Mouse (Mus musculus): ENCODE results near the gene Tns1.

Gene Tns1

DNA sequence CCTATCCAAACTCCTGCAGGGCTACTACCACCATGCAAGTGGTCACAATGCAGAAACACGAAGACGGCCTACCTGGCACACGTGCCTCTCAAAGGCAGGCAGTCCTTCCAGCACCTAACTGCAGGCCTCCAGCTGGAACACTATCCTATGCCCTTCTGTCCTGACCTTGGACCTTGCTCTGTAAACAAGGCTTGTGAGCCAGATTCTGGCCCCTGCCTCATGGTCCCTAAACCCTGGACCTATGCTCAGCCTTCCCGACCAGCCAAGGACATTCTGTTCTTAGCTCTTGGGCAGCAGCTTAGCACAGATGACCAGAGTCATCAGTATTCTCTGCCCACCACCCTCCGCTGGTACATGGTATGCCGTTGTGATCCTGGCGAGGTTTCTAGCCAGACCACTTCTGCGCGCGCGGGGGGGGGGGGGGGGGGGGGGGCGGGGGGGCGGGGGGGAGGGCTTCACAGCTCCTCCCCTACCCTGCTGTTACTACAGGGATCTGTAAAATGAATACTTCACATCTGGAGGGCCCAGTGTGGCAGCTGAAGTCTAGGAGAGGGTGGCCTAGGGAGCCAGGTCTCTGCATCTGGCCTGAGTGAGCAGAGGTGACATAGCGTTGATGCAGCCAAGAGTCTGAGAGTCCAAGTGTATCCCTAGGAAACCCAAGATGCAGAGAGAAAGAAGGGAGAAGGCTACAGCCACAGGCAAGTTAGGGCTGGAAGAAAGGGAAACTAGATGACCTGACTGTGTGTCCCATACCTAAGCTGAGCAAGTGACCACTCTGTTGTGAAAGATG is 109.5 kb downstream of the Tns1 start:
- no peak for DNase-seq (ENCODE audit: inconsistent ontology term)

GRCm38 (mm10) chr1:74013296-74014031 is 110.8 kb downstream of the Tns1 start:
- no peak for DNase-seq (ENCODE audit: inconsistent ontology term)

GRCm38 (mm10) chr1:74012706-74013105 is 111.5 kb downstream of the Tns1 start:
- no peak for DNase-seq (ENCODE audit: inconsistent ontology term)

DNA sequence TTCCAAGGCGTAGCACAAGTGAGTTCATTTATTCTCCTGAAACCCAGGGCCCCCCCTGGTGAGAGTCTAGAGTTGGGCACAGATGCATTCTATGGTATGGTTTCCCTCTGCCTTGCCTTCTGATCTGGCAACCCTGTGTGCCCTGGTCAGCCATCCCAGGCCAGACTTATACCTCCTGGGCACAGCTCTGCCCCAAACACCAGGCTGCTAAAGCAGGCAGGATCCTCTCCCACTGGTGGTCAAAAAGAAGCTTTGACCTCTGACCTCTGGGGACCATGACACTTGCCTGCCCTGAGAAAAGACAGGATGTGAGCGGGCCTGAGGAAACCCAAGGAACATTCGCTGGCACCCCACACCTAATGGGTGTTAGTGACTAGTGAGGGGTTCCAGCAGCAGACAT is 114.8 kb downstream of the Tns1 start:
- no peak for DNase-seq (ENCODE audit: inconsistent ontology term)

DNA sequence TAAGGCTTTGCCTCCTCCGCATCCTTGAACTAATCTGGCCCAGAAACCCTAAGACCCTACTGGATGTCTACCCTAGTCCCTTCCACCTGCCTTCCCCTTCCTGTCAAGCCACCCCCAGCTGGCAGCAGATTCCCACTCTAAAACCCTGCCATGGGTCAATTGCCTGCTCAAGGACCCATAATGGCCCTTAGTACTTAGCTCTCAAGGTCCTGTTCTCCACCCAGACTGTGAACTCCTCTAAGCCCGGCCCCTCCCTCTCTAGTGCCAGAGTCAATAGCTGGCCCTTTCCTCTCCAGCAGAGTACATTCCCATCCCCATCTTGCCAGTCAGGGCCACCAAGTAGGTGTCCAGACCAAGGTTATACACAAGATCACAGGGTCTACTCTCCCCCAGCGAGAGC is 115.3 kb downstream of the Tns1 start:
- no peak for DNase-seq (ENCODE audit: inconsistent ontology term)

DNA sequence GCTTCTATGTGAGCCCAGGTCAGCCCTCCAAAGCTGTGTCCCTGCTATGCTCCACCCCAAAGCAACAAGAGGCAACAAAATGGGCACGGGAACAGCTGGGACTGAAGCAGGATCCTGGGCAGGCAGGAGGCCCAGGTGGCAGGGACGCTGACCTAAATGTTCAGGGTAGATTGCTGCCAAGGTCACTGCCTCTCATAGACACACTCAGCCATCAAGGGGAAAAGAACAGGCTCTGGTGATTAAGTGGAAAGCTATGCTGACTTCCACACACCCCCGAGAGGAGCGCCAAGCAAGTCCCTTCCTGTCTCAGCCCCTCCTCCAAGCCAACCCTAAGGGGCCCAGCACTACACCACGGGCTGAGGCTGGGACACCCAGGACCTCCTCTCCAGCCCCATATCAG is 115.8 kb downstream of the Tns1 start:
- DNase-seq (ENCODE audit: inconsistent ontology term) = peak; percentile 74

- DNase-seq (ENCODE audit: inconsistent ontology term) = no peak
Observed at GRCm38 (mm10) chr1:74007398-74008050, 116.7 kb downstream of the Tns1 start.

DNA sequence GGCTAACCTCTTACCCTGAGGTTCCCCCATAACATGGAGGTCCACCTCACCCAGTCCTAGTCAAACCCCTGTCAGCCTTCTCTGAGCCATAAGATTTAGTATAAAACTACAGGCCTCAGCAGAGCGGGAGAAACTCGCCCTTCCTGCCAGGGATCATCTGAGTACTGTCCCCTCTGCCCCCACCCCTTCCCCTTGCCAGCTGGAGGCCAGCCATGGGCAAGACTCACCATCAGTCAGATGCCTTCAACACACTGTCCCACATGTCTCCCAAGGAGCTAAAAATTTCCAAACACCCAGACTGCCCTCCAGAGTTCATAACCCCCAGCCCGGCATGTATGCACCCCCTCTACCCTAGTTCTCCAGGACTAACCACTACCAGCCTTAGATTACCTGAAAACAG is 119.2 kb downstream of the Tns1 start:
- DNase-seq (ENCODE audit: inconsistent ontology term) = no peak

DNA sequence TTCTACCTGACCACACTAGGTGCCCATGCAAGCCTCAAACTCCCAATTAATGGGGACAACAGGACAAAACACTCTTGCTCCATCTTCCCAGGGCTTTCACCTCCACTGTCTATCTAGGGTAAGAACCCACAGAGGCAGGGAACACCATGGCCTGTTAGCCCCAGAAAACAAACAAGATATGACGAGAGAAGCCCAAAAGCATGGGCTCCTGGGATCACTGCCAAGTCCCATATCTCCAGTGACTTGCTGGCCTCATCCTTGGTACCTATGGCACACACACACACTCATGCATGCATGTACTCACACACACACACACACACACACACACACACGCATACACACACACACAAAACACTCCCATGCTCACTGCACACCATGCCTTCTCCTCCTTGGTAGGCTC is 120.5 kb downstream of the Tns1 start:
- DNase-seq (ENCODE audit: inconsistent ontology term) = no peak

DNA sequence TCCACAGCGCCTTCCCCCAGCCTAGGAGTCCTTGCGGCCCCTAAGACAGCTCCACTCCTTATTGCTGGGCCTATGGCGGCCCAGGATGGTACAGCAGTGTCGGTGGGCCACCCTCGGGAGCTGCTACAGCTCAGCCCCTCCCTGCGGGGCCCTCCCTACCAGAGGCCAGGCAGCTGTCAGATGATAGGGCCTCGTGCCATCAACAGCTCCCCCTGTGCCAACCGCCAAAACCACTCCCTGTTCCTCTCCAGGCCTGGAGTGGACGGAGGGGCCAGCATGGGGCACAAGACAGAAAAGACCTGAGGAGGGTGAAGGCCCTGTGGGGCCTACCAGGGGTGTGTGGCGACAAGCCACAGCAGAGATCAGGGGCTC is 122.8 kb downstream of the Tns1 start:
- DNase-seq (ENCODE audit: inconsistent ontology term) = no peak

- DNase-seq (ENCODE audit: inconsistent ontology term) = no peak
Observed at GRCm38 (mm10) chr1:74000810-74001448, 123.3 kb downstream of the Tns1 start.

DNA sequence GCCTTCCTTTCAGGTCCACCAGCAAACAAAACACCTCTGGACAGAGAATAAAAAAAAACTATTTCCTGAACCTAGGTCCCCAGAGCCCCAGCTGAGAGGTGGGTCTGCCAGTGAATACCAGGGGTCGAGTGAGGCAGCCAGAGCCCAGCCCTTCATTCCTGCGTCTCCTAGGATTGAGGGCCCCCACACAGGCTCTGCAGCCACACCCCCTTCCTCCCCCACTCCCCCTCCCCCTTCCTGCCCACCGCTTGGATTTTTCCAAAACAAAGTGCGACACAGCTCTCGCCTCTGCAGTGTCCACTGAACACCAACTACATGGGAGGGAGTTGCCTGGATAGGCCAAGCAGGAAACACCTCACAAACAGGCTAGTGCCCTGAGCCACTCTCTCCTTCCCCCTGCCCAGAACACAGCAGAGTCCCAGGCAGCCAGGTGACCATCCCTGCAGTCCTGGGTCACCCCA is 124.0 kb downstream of the Tns1 start:
- DNase-seq (ENCODE audit: inconsistent ontology term) = no peak

GRCm38 (mm10) chr1:73999533-73999932 is 124.7 kb downstream of the Tns1 start:
- DNase-seq (ENCODE audit: inconsistent ontology term) = no peak

DNA sequence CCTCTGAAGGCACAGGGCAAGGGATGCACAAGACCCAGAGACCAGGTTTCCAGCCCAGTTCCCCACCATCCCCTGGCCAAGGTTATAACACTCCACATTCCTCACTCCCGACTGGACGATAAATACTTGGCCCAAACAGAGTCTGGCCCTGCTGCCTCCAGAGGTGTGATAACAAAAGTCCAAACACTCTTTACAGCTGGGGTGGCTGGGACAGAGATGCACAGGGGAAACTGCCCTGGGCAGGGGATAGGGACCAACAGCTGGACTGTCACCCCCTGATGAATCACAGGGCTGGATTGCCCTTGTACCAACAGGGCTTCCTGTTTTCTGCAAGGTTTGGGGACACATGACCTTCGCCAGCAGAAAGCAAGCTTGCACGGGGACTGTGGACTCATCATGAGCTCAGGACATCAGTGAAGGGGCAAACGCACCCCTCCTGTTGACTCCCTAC is 125.3 kb downstream of the Tns1 start:
- no peak for DNase-seq (ENCODE audit: inconsistent ontology term)

- peak; percentile 75 for DNase-seq (ENCODE audit: inconsistent ontology term)
Observed at GRCm38 (mm10) chr1:73998131-73998865, 126.0 kb downstream of the Tns1 start.

DNA sequence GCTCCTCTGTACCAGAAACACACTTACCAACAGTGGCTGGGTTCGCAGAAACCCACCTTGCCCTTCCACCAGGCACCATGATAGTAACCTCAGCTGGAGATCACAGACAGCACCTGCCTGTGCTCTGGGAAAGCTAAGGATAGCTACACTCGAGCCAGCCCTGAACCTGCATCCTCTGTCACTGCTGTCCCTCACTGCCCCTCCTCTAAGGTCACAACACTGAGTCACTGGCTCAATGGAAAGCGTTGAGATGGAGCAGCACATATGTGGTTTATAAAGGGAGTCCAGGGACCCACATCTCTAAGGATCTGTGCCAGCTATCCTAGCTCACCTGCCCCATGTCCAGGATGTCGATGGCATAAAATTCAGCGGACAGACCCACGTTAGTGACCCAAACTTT is 126.9 kb downstream of the Tns1 start:
- no peak for DNase-seq (ENCODE audit: inconsistent ontology term)

DNA sequence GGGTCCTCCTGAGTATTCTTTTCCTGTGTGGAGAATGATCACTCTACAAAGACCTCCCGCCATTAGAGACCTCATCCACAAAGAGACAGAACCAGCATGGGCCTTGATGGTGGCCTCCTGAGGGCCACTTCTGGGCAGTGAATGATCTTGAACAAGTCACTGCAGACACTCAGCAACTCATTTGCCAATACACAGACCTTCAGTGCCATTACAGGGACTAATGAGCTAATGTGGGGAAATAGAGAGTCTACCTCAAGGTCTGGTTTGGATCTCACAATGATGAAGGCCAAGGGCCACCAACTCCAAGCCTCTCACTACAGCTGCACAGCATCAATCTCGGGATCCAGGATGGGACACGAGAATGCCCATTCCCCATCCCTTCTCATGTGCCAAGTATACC is 127.6 kb downstream of the Tns1 start:
- DNase-seq (ENCODE audit: inconsistent ontology term) = no peak

DNA sequence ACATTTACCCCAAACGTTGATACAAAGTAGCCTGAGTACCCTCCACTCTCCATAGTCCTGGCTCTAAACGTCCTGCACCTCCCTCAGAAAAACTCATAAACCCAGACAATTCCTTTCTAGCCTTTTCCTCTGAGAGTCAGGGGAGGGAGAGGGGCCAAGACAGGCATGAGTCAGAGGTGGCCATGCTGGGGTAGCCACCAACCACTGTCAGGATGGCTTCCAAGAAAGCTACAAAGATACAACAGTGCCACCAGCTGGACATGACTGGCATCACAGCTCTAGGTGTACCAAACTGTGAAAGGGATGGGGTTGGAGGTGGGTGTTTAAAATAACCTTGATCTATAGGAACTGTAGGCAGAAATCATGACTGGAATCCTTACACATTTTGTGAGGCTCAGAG is 128.0 kb downstream of the Tns1 start:
- DNase-seq (ENCODE audit: inconsistent ontology term) = peak; percentile 84

DNA sequence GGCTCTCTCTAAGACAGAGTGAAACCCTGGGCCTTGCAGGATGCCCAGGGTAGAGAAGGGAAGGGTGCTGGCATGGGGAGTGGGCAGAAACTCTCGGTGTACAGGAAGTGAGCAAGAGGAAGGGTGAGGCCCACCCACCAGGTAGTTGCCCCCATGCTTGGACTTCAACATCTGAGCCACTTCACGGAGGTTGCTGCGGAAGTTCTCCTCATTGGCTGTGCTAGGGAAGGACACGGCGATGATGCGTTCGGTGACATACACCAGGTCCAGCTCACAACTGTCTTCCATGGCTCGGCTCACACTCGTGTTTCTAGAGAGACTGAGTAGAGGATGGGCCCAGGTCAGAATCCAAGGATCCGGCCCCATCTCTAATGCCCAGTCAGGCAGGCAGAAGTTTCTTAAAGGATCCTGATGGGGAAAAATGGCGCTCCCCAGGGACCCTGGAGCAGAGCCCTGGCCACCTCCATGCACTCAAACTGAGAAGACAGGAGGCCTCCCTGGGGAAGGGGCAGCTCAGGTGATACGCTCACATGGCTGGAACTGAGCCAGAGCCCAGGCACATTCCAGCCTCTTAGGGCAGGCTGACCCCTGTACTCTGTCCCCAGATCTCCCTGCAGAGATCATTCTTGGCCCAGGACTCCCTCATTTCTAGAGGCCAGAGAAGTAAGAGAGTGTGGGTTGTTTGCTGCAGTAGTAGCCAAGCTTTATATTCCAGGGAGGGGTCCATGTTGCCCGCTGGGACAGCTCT is 129.0 kb downstream of the Tns1 start:
- DNase-seq (ENCODE audit: inconsistent ontology term) = no peak

DNA sequence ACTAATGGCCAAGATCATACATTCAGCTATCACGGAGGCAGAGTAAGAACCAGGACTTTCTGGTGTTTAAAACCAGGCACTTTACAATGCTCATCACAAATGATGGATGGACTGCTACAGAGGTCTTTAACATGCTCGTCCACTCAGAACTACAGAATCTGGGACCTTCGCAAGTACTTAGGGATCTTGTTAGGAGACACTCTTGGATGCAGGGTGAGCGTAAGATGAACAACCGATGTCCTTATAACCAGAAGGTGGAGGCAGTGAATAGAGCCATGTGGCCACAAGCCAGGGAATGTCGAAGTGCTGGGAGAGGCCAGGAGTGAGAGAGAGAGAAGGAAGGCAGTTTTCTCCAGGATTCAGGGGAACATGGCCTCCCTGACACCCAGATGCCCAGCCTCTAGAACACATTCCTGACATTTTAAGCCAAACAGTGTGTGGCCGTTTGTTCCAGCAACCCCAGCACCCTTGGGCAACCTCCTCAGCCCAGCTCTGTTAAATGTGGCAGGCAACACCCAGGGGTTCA is 130.3 kb downstream of the Tns1 start:
- DNase-seq (ENCODE audit: inconsistent ontology term) = peak; percentile 36
